Mouse (Mus musculus) c-Kit-positive CD71-negative TER-119-negative erythroid progenitor cells, embryonic 14.5 days (primary cell): ENCODE measurements around the gene Myh9.

ENCODE experiments used
- DNase-seq: peaks from one replicate; pipeline ENCODE4 v3.0.0-alpha.2; 2013; ENCODE audit warnings: low read depth

Myh9 gene

DNA sequence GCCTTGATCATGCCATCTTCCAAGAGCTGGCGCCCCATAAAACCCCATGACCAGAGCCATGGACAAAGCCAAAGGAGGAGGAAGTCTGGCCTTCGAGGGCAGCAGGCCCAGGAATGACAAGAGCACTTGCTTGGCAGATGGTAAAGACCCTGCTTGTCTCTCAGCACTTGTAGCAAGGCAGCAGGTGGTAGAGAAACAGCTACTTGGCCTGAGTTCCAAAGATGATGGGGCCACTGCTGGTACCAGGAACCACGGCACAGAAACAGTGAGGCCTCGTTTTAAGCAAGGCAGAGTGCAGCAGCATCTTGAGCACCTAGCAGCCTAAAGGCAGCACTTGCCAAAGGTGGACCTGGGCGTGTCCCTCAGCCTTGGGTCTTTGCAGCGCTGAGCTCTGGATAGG, 53.6 kb downstream of the Myh9 start:
- DNase-seq, result no peak

DNA sequence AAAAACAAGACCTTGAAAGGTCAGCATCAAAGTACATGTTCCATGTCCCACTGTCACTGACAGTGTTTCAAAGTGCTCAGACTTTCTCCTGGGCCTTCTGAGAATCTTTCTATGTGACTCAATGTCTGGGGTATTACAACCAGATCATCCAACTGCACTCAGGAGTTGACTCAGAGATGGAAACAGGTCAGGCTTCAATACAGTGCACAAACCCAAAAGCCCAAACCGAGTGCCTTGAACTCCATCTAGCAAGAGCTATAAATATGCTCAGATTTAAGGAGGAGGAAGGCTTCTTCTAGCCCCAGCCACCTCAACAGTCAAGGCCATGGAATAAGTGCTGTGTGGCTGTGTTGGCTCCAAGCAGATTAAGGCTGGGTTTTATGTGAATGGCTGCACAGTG, 56.2 kb downstream of the Myh9 start:
- DNase-seq, result no peak

DNA sequence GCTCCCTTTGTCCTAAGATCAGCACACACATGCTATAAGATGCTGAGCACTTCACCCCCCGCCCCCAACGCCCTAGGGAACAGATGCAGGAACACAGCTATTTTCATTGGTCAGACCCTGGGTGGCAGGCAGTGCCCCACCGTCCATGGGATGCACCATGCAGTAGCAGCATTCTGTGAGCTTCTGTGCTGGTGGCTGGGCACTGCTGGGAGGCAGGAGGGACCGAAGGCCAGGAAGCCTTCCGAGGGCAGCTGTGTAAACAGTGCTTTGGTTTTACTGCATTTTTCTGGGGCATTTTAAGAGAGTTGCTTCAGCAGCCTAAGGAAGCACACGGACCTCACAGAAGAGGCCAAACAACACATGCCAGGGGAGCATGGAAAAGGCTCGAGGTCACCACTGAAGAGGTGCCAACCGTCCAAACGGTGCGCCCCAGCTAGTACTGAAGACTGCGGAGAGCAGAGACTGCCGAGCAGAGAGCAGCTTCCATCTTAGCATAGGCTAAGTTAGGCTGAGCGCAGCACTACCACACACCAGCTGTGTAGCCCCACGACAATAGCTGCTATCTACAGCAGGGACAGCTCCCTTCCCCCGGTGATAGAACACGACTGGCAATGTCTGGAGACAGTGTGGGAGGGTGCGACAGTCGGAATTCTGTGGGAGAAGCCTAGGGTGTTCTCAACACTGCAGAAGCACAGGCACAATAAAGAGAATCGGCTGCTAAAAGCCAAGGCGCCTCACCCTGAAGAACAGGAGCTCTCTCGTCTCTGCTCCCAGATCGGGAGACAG, 57.7 kb downstream of the Myh9 start:
- no peak for DNase-seq

DNA sequence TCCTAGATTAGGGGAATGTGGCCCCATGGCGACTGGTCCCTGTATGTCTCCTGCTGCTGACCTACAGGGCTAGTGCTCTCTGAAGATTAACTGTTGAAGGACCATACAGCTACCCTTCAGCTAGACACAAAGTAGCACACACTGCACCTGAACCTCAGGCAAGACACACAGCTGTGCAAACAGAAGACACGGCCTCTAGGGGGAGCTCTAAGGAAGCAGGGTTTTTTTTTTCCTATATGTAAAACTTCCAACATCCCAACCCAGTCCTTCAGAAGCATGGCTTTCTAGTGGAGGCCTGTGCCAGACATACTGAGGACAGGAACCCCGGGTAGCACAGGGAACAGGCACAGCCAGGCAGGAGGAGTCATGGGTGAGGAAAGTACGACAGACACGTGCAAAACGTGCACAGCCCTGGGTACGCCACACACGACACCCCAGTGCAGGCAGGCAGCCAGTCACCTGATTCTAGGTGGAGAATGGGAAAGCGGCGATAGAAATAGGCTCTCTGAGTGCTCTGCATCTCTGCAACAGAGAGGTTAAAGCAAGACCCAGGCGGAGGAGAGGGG, 59.4 kb downstream of the Myh9 start:
- DNase-seq, result no peak

DNA sequence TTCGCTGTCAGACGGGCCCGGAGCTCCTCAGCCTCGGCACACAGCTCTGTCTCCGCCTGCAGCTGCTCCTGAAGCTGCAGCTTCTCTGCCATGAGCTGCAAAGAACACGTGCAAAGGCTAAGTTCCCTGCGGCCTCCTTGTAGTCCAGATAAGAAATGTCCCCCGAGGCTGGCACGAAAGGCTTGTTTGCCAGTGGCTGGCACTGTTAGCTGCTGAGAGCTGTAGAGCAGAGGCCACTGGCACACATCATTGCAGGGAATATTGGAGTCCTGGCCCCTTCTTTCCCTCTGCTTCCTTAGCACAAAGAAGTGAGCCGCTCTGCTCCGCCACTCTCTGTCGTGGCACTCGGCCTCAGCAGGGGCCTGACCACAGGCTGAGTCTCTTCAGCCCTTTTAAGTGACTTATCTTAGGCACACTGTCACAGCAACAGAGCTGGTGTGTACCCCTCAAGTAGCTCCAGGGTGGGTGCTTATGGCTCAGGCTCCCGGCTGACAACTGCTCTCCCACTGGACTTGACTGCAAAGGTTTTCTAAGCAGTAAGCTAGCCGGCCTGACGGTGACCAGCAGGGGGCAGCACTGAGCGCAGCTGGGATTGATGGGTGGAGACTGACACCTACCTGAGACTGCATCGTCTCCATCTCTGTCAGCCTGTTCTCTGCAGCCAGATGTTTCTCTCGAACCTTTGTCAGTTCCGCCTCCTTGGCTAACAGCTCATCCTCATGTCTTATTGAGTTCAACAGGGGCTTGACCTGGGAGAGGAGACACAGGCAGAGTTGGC, 66.6 kb downstream of the Myh9 start:
- DNase-seq, result peak; percentile 60

DNA sequence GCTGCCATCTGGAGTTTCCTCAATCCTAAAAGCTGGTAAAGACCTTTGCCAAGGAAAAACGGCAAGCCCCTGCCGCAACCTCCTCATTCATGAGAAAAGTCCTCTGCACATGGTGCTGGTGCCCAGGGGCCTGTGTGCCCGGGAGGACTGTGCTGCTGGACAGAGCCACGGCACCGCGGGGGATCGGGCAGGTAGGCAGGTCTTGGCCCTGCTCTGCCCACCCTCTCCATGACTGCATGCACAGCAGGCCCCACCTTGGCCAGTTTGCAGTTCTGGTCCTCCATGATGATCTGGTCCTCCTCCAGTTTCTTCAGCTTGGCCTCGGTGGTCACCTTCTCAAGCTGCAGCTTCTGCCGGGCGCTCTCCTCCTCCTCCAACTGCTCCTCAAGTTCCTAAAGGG, 67.7 kb downstream of the Myh9 start:
- no peak for DNase-seq

DNA sequence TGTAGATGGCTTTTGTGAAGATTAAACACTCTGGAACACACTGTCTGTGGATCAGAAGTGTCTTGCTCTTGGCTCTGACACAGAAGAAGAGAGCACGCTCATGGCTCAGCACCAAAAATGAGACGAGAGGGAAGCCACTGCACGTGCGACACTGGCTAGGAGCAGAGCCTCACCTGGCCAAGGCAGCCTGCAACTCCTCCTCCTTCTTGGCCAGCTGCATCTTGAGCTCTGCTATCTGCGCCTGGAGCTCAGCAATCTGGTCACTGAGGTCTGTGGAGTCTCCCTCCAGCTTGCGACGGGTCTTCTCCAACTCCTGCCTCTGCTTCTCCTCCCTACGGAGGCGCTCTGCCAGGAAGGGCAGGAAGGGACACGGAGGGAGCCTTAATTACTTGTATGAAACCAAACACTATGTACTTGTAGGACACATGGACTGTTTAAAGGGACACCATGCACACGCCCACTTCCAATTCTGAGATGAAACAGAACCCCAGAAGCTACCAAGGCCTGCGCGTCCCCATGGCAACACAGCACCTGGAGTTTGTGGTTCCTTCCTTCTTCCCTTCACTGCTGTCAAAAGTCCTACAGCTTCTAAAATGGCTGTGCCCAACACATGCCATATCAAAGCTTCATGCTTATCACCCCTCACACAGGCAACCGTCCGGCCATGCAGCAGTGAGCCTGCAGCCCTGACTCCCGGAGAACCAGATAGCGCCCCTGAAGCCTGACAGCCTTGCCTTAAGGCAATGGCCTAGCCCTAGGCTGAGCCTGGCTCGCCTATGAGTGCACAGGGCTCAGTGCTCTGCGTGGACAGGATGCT, 68.7 kb downstream of the Myh9 start:
- no peak for DNase-seq

DNA sequence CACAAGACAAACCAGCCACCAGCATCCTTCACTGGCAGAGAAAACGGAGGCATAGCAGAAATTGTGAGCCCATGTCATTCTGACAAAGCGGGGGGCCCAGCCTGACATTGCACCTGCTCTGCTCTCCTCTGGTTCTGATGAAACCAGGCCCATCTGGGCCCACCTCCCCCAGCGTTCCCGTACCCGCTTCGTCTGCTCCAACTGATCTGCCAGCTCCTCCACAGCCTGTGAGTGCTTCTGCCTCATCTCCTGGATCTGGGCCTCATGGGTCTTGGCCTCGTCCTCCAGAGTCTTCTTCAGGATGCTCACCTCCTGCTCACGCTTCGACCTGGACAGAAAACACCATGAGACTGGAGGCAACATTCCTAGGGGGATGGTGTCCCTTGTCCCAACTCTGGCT, 71.0 kb downstream of the Myh9 start:
- DNase-seq, result no peak

DNA sequence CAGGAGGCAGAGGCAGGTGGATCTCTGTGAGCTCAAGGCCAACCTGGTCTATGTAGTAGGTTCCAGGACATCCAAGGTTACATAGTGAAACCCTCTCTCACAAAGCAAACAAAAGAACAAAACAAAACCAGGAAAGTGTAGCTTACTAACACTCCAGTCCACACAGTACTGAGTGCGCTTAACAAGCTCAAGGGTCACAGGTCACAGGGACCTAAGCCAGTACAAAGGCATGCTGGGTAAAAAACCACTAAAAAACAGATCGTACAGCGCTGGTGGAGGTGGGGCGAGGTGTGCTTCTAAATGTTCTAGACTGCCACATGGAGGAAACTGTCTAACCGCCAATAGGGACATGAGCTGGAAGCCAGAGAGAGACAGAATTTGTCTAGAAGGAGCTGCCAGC, 71.6 kb downstream of the Myh9 start:
- DNase-seq, result no peak

DNA sequence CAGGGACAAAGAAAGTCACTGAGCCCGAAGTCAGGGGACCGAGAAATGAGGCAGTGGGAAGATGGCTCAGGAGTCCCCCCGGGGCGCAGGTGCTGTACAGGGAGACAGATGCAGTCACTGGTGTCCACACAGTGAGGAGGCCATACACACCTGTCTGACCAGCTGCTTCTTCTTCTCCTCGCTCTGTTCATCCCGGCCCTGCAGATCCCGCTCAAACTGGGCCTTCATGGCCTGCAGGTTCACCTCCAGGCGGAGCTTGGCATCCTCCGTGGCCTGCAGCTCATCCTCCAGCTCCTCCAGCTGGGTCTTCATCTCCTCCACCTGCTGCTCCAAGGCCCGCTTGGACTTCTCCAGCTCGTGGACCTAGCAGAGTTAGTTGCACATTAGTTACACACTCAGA, 75.0 kb downstream of the Myh9 start:
- no peak for DNase-seq

DNA sequence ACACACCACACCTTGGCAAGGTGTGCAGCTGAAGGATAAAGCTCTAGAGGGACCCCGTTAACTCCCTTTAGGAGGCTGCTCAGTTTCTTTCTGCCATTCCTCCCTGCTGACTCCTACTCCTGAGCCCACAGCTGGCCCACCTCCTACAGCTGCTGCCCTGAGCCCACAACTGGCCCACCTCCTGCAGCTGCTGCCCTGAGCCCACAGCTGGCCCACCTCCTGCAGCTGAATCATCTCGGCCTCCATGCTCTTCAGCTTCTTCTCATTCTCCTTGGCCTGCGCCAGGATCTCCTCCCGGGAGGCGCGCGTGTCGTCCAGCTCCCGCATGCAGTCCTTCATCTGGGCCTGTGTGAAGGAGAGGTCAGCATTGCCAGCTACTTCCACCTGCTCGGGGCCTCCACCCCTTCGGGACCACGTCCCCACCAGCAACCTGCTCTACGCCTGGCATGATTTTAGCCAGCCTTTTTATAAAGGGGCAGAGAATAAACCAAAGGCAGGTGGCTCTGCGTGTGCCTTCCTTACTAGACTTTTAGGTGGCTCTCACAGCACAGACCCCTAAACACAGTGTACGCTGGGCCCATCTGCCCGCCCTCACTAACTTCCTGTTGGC, 76.4 kb downstream of the Myh9 start:
- no peak for DNase-seq

DNA sequence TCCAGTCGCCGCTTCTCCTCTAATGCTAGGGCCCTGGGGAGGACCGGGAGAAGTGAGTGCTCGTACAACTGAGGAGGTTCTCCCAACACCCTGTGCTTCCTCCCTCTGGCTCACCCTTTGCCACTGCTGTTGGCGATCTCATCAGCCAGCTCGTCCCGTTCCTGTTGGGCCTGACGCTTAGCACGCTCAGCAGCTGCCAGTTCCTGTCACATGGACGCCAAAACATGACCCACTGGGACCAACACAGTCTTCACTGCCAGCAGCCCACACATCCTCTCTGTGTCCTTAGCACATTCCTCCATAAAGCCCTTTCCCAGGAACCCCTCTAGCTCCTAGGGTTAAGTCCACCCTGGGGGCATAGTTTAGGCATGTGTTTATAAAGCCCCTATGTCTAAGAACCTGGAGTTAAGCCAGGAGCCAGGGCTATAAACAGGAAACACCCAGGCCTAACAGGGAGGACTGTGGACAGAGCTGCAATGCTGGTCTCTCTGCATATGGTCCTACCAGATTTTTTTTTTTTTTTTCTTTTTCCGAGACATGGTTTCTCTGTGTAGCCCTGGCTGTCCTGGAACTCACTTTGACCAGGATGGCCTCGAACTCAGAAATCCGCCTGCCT, 77.5 kb downstream of the Myh9 start:
- no peak for DNase-seq

DNA sequence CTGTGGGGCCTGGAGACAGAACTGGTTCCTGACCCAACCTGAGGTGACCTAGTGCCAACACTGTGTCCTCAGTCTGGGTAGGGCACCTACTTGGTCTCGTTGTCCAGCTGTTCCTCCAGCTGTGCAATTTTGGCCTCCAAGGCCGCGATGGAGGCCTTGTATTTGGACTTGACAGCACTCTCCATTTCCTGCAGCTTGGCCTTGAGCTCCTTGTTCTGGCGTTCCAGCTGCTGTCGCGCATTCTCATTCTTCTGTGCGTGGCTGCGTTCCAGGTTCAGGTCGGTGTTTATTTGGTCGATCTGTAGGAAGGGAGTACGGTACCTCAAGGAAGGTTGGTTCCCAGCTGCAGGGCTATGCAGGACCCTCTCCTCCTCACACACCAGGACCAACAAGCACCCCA, 78.3 kb downstream of the Myh9 start:
- DNase-seq, result no peak

DNA sequence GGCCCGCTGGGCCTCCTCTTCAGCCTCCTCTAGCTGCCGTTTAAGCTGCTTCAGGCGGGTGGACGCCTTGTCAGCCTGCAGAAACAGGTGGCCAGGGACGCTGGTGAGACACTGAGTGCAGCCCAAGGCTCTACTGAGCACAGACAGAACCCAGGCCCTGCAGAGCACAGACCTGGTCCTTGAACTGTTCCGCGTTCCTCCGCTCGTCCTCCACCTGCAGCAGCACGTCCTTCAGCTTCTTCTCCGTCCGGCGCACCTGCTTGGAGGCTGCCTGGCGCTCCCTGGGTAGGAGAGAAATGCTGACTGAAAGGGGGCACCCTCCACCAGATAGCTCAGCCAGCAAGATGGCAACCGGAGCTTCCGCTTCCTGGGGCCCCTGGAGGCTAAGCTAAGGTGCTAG, 78.9 kb downstream of the Myh9 start:
- DNase-seq, result no peak

DNA sequence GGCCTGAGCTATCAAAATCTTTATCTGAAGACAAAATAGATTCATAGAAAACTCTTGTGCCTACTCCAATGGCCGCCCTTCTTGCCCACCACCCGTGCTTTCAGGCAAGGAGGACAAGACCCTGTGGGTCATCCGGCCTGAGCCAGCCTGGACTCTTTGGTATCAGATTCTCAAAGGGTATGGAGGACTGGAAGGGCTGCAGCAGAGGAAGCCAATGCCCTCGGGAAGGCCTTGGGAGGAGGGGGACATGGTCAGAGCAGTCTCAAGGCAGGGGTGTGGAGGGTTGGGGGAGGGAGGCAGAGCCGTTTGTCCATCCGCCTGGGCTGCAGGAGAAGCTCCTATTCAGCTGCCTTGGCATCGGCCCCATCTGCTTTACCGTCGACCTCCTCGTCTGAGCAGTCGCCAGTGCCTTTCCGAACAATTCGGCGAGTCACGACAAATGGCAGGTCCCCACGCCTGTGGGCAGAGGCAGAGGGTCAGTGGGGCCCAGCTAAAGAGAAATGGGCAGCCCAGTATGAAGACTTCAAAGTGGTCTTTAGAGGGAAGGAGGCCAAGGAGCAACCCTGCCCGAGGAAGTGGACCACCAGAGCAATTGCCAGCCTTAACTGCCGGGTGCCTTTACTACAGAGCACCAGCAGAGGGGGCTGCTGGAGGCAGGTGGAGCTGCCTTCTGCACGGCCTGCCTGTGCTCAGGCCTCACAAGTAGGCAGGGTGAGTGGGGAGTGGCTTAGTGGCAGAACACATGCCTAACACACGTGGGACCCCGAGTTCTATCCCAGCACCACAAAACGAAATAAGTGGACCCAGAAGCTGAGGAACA, 80.2 kb downstream of the Myh9 start:
- DNase-seq, result no peak

DNA sequence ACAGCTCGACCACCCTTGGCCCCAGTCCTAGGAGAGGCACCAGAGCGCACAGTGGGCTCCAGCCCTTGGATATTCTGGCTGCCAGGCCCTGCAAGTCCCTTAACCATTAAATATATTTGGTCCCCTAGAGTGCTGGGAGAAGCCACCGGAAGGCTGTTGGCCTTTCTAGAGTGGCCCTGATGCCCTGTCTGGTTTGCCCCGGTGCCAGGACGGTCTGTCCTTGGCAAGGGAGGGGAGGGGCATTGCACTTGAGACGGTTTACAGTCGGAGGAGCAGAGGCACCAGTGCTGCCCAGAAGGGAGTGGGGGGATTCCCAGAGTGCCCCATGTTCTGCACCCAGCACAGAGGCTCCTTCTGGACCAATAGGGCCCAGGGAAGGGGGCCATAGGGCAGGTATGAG, 80.9 kb downstream of the Myh9 start:
- DNase-seq, result no peak

DNA sequence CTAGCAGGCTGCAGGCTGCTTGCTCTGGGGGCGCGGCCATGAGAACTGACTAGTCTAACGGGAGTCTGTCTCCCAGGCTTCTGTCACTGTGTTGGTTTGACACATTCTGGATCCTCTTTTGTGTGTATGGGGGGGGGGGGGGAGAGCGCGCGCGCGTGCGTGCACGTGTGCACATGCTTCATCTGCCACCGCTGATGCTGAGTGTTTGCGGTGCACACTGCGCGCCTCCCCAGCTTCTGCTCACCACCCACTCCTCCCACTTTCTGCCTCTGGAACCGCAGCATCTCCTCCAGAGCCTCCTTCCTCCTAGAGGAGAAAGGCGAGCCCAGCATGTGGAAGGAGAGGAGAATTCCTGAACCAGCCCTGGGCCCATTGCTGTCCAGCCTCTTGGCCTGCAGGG, 81.9 kb downstream of the Myh9 start:
- DNase-seq, result no peak

DNA sequence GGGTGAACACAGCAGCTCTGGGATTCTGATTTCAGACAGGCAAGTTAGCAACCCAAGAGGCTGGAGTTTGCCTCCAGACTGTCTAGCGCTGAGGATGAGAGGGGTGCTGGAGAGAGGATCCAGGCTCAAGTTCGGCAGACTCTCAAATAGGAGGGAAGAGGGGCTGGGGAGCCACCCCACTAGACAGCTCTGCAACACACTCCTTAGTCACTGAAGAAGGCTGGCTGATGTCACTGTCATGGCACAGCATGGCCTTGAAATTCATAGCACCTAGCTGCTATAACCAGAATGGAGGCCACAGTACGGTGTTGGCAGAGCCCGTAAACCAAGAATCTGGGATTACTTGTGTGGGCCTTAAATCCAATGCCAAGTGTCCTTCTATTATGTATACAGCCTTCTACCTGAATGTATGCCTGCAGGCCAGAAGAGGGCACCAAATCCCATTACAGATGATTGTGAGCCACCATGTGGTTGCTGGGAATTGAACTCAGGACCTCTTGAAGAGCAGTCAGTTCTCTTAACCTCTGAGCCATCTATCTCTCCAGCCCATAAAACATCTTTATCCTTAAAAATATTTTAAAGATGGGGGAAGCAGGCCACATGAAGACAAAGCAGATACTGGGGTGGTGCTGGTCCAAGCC, 84.3 kb downstream of the Myh9 start:
- no peak for DNase-seq

DNA sequence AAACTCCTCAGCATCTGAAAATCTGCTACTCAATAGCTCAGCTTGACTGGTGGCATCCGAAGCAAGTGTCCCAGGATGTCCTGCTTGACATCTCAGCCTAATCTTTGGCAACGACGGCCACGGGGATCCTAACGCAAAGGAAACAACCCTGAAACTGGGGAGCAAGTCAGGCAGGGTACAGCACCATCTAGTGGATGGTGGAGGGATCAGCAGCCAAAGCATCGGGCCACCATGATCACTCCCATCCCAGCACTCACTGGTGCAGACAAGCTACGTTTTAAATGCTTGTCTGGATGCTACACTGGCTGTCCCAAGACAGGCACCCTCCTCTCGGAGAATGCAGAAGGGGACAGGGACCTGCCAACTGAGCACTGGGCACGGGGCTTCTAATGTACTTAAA, 85.1 kb downstream of the Myh9 start, which contains the start of gene Apol8:
Gene Apol8, minus strand, starts transcription at position 156 of the 400 bp plus-strand sequence.
- peak; percentile 53 for DNase-seq

DNA sequence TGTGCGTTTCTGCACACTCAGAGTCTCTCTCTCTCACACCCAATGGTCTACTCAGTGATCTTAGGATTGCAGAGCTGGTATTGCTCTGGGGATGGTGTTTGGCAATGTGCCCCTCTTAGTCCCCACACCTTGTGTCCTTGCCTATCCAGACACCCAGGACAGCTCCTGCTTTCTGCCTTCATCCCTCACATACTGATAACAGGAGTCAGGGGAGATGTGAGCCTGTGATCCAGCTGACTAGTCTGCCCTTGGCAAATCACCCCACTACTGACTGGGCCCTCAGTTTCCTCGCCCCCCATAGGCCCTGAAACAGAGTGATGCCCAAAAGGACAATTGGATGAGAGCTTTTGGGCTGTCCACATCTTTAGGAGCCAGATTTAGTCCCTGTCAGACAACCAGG, 85.9 kb downstream of the Myh9 start:
- DNase-seq, result no peak
